Mouse (Mus musculus): Measurements from ENCODE around the gene Prrt1. TPM values are rescaled to one million over a fixed set of nuclear protein-coding genes. Genes with fewer than 3 reads are reported as not detected.
A peak's percentile ranks its signal among the peaks of the same experiment; 100 is the strongest.

The Prrt1 gene
- total and polyA plus RNA-seq, 3 experiments = 1.0 TPM; not detected in 2

DNA sequence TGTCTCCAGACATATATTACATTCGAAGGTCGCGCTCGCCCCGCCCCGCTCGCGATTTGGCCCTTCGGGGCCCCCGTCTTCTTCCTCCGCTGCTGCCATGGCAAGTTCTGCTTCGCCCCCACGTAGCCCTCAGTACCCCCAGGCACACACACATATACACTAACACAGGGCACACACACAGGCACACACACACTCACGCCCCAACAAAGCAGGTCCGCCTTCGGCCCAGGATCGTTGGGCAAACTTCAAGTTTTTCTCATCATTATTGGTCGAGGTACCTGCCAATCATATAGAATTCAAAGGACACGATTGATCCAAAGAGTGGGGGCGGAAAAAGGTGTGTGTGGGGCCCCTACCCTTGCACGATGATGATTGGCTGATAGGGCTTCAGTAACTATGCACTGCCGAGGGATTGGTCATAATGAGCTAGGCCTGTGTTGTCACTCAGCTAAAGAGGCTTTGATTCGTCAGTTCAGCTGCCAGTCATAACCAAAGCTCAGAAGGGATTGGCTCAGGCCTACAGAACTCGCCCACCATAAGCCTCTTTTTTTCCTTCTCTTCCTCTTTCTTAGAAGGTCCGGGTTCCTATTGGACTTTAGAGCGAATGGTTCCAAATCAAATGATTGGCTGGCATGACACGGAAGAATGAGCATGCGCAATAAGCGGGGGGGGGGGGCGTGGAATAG, 25.8 kb upstream of the Prrt1 start, which contains the start of gene Rnf5:
Rnf5 (minus strand) TSS at position 316 of the 686 bp plus-strand sequence.
- peaks cover 0 to 10% of the 10 kb centered on the region in 2 experiments; a peak in 2 of 4 replicates for H3K36me3 ChIP-seq (ENCODE audit: control insufficient read depth in 1 of 2, insufficient read depth in 2 of 2, low read length in 2 of 2)
- DNase-seq (ENCODE audit: low read depth, low spot score) = peak; percentile 100
- H3K9ac ChIP-seq (ENCODE audit: control insufficient read depth, low read depth, low read length, poor library complexity, severe bottlenecking) = peak within 1 kb of the TSS; percentile 98
- H3K27ac ChIP-seq (ENCODE audit: control insufficient read depth, low read depth, low read length) = peak within 1 kb of the TSS; percentile 87
- peaks cover 46% of the 10 kb centered on the region for H3K79me2 ChIP-seq (ENCODE audit: control insufficient read depth, insufficient read depth, low read length, poor library complexity)
- H3K4me1 ChIP-seq (ENCODE audit: control insufficient read depth in 1 of 2, insufficient read depth in 2 of 2, low read length in 2 of 2) = peaks cover 4 to 22% of the 10 kb centered on the region in 2 experiments; a peak in 3 of 4 replicates
- H3K9me3 ChIP-seq (replicated peaks; ENCODE audit: insufficient read depth, low read length) = no peaks in the 10 kb centered on the region
- TF ChIP-seq GABPA (IDR thresholded peaks at IDR 0.05; ENCODE audit: low read depth, low read length) (no peak), HCFC1 (IDR thresholded peaks at IDR 0.05; ENCODE audit: low read depth, low read length) (peak; percentile 84), MAZ (IDR thresholded peaks at IDR 0.05; ENCODE audit: low read depth, low read length) (peak; percentile 92), TBP (IDR thresholded peaks at IDR 0.05; ENCODE audit: low read depth, low read length) (0 out of 2 replicates have a peak, but pooled peaks have one; percentile 28), ZC3H11A (IDR thresholded peaks at IDR 0.05; ENCODE audit: low read depth, low read length) (no peak), EP300 (IDR thresholded peaks at IDR 0.05; ENCODE audit: low read depth in 1 of 2, low read length in 2 of 2) (no peak), TAL1 (IDR thresholded peaks at IDR 0.05; ENCODE audit: low read length) (no peak), POLR2A (IDR thresholded peaks at IDR 0.05; ENCODE audit: control insufficient read depth in 1 of 2, insufficient read depth in 1 of 2, low read depth in 1 of 2, low read length in 2 of 2, poor library complexity in 1 of 2) (peak in 1 of 2 experiments; percentile 65; a peak in 2 of 4 replicates), MAX (IDR thresholded peaks at IDR 0.05; ENCODE audit: low read length) (peak; percentile 67; the same call in 1 of the 2 replicates), TCF12 (IDR thresholded peaks at IDR 0.05; ENCODE audit: low read depth, low read length) (0 out of 2 replicates have a peak, but pooled peaks have one; percentile 34), ZNF384 (IDR thresholded peaks at IDR 0.05; ENCODE audit: low read depth, low read length) (peak; percentile 96), SIN3A (IDR thresholded peaks at IDR 0.05; ENCODE audit: low read length) (peak; percentile 88), BHLHE40 (IDR thresholded peaks at IDR 0.05; ENCODE audit: borderline replicate concordance, low read depth, low read length) (no peak), GATA1 (IDR thresholded peaks at IDR 0.05; ENCODE audit: low read depth, low read length) (0 out of 2 replicates have a peak, but pooled peaks have one; percentile 37), ETS1 (IDR thresholded peaks at IDR 0.05; ENCODE audit: low read depth, low read length) (peak; percentile 30; the same call in 1 of the 2 replicates), ELF1 (IDR thresholded peaks at IDR 0.05; ENCODE audit: low read depth, low read length) (peak; percentile 81), KAT2A (conservative IDR thresholded peaks at IDR 0.05; ENCODE audit: low read depth, low read length) (peak; percentile 69), CHD1 (IDR thresholded peaks at IDR 0.05; ENCODE audit: low read depth, low read length) (no peak), NRF1 (IDR thresholded peaks at IDR 0.05; ENCODE audit: insufficient read depth, low read depth, low read length, poor library complexity, severe bottlenecking) (peak; percentile 77), CHD2 (IDR thresholded peaks at IDR 0.05; ENCODE audit: low read length) (peak; percentile 93), MYC (IDR thresholded peaks at IDR 0.05; ENCODE audit: low read depth, low read length) (peak; percentile 73), CTCF (IDR thresholded peaks at IDR 0.05 in 2 of 3, conservative IDR thresholded peaks at IDR 0.05 in 1 of 3; ENCODE audit: control insufficient read depth in 1 of 3, insufficient read depth in 1 of 3, low read depth in 2 of 3, low read length in 3 of 3, poor library complexity in 1 of 3, severe bottlenecking in 1 of 3) (no peak), NELFE (IDR thresholded peaks at IDR 0.05; ENCODE audit: low read depth, low read length) (no peak; the same call in 1 of the 2 replicates), MXI1 (IDR thresholded peaks at IDR 0.05; ENCODE audit: low read depth, low read length) (peak; percentile 71)
- H3K27me3 ChIP-seq (ENCODE audit: control insufficient read depth in 1 of 2, insufficient read depth in 2 of 2, low read length in 2 of 2) = no peaks in the 10 kb centered on the region
- H3K4me3 ChIP-seq (ENCODE audit: control insufficient read depth in 1 of 2, insufficient read depth in 1 of 2, low read depth in 2 of 2, low read length in 2 of 2) = peak within 1 kb of the TSS; percentile 95 to 99

Measured in MEL (cell line).